Mouse (Mus musculus): Measurements from ENCODE around the gene Eya2. TPM values are rescaled to one million over a fixed set of nuclear protein-coding genes. Genes with fewer than 3 reads are reported as not detected.

The Eya2 gene
- polyA plus RNA-seq, 2 experiments: 18.8 to 32.6 TPM

- DNase-seq (ENCODE audit: low spot score): no peak
- TF ChIP-seq POLR2A (IDR thresholded peaks at IDR 0.05; ENCODE audit: borderline replicate concordance, extremely low read depth, insufficient read depth, insufficient read length): no peak
- Histone ChIP-seq H3K4me2 (replicated peaks; ENCODE audit: low read depth, low read length, severe bottlenecking) (no peak overlapping the region), H3K27ac (replicated peaks; ENCODE audit: low read depth, low read length) (no peak overlapping the region), H3K9me3 (ENCODE audit: control insufficient read depth, low read length) (no peaks in the 10 kb centered on the region), H3K4me3 (replicated peaks; ENCODE audit: low read length) (no peak overlapping the region), H3K9ac (ENCODE audit: low read depth, low read length, severe bottlenecking) (no peak overlapping the region), H3K4me1 (ENCODE audit: control insufficient read depth, insufficient read depth, low read length) (no peaks in the 10 kb centered on the region; the same call in 1 of the 2 replicates), H3K27me3 (ENCODE audit: control insufficient read depth, insufficient read depth, low read length) (no peaks in the 10 kb centered on the region), H3K36me3 (ENCODE audit: control insufficient read depth, insufficient read depth, low read length) (no peaks in the 10 kb centered on the region)
- ATAC-seq (ENCODE audit: low FRiP score, low read depth): no peak
- 88% methylated on average over 7 of the region's 7 CpGs for WGBS
Measured at GRCm38 (mm10) chr2:165664648-165665047, 69.8 kb downstream of the Eya2 start.

GRCm38 (mm10) chr2:165665176-165665575 is 70.3 kb downstream of the Eya2 start:
- DNase-seq (ENCODE audit: low spot score): no peak
- no peak for ATAC-seq (ENCODE audit: low FRiP score, low read depth)
- H3K27ac ChIP-seq (replicated peaks; ENCODE audit: low read depth, low read length): no peak overlapping the region

GRCm38 (mm10) chr2:165667096-165667495 is 72.3 kb downstream of the Eya2 start:
- Histone ChIP-seq H3K27ac (replicated peaks; ENCODE audit: low read depth, low read length) (no peak overlapping the region), H3K9ac (ENCODE audit: low read depth, low read length, severe bottlenecking) (no peak overlapping the region), H3K4me1 (ENCODE audit: control insufficient read depth, insufficient read depth, low read length) (no peaks in the 10 kb centered on the region), H3K27me3 (ENCODE audit: control insufficient read depth, insufficient read depth, low read length) (no peaks in the 10 kb centered on the region), H3K4me2 (replicated peaks; ENCODE audit: low read depth, low read length, severe bottlenecking) (no peak overlapping the region), H3K9me3 (ENCODE audit: control insufficient read depth, low read length) (no peaks in the 10 kb centered on the region), H3K36me3 (ENCODE audit: control insufficient read depth, insufficient read depth, low read length) (no peaks in the 10 kb centered on the region), H3K4me3 (replicated peaks; ENCODE audit: low read length) (no peak overlapping the region)
- no peak for DNase-seq (ENCODE audit: low spot score)
- no peak for ATAC-seq (ENCODE audit: low FRiP score, low read depth)
- no peak for TF ChIP-seq POLR2A (IDR thresholded peaks at IDR 0.05; ENCODE audit: borderline replicate concordance, extremely low read depth, insufficient read depth, insufficient read length)
- WGBS: 85% methylated on average over 2 of the region's 2 CpGs

More at GRCm38 (mm10) chr2:165665176-165665575, 70.3 kb downstream of the Eya2 start:
- H3K36me3 ChIP-seq (ENCODE audit: control insufficient read depth, insufficient read depth, low read length): no peaks in the 10 kb centered on the region
- no peaks in the 10 kb centered on the region for H3K9me3 ChIP-seq (ENCODE audit: control insufficient read depth, low read length)
- H3K9ac ChIP-seq (ENCODE audit: low read depth, low read length, severe bottlenecking): no peak overlapping the region
- WGBS: 49% methylated on average over 5 of the region's 5 CpGs
- no peak overlapping the region for H3K4me2 ChIP-seq (replicated peaks; ENCODE audit: low read depth, low read length, severe bottlenecking)
- TF ChIP-seq POLR2A (IDR thresholded peaks at IDR 0.05; ENCODE audit: borderline replicate concordance, extremely low read depth, insufficient read depth, insufficient read length): no peak
- no peaks in the 10 kb centered on the region for H3K27me3 ChIP-seq (ENCODE audit: control insufficient read depth, insufficient read depth, low read length)
- no peak overlapping the region for H3K4me3 ChIP-seq (replicated peaks; ENCODE audit: low read length)
- no peaks in the 10 kb centered on the region for H3K4me1 ChIP-seq (ENCODE audit: control insufficient read depth, insufficient read depth, low read length)

- H3K4me3 ChIP-seq (replicated peaks; ENCODE audit: low read length): no peak overlapping the region
- ATAC-seq (ENCODE audit: low FRiP score, low read depth): no peak
- WGBS: 64% methylated on average over 5 of the region's 6 CpGs
Measured at GRCm38 (mm10) chr2:165682719-165683118, 87.9 kb downstream of the Eya2 start.

DNA sequence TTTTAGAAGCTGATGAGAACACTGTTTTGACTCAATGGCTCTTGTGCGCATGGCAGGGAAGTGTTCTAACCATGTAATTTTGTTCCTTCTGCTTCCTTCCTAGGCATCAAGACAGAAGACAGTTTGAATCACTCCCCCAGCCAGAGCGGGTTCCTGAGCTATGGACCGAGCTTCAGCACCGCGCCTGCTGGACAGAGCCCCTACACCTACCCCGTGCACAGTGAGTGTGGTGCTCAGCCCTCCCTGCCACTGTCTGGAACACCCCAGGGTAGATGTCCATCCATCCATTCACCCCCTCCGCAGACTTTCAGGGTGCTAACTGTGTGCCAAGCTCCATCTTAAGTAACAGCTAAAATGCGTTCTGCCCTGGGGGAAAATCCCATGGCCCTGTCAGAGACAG is 92.7 kb downstream of the Eya2 start:
- no peak for ATAC-seq (ENCODE audit: low FRiP score, low read depth)
- no peaks in the 10 kb centered on the region for H3K27me3 ChIP-seq (ENCODE audit: control insufficient read depth, insufficient read depth, low read length)
- no peak for TF ChIP-seq POLR2A (IDR thresholded peaks at IDR 0.05; ENCODE audit: borderline replicate concordance, extremely low read depth, insufficient read depth, insufficient read length)
- H3K4me3 ChIP-seq (replicated peaks; ENCODE audit: low read length): no peak overlapping the region
- no peaks in the 10 kb centered on the region for H3K4me1 ChIP-seq (ENCODE audit: control insufficient read depth, insufficient read depth, low read length)
- DNase-seq (ENCODE audit: low spot score): no peak
- WGBS: 28% methylated on average over 8 of the region's 8 CpGs
- no peak overlapping the region for H3K9ac ChIP-seq (ENCODE audit: low read depth, low read length, severe bottlenecking)
- H3K4me2 ChIP-seq (replicated peaks; ENCODE audit: low read depth, low read length, severe bottlenecking): no peak overlapping the region
- H3K36me3 ChIP-seq (ENCODE audit: control insufficient read depth, insufficient read depth, low read length): no peaks in the 10 kb centered on the region
- H3K27ac ChIP-seq (replicated peaks; ENCODE audit: low read depth, low read length): no peak overlapping the region
- no peaks in the 10 kb centered on the region for H3K9me3 ChIP-seq (ENCODE audit: control insufficient read depth, low read length)

More at GRCm38 (mm10) chr2:165682719-165683118, 87.9 kb downstream of the Eya2 start:
- no peak for TF ChIP-seq POLR2A (IDR thresholded peaks at IDR 0.05; ENCODE audit: borderline replicate concordance, extremely low read depth, insufficient read depth, insufficient read length)
- Histone ChIP-seq H3K36me3 (ENCODE audit: control insufficient read depth, insufficient read depth, low read length) (no peaks in the 10 kb centered on the region), H3K9ac (ENCODE audit: low read depth, low read length, severe bottlenecking) (no peak overlapping the region), H3K27me3 (ENCODE audit: control insufficient read depth, insufficient read depth, low read length) (no peaks in the 10 kb centered on the region), H3K4me1 (ENCODE audit: control insufficient read depth, insufficient read depth, low read length) (no peaks in the 10 kb centered on the region), H3K4me2 (replicated peaks; ENCODE audit: low read depth, low read length, severe bottlenecking) (no peak overlapping the region), H3K9me3 (ENCODE audit: control insufficient read depth, low read length) (no peaks in the 10 kb centered on the region), H3K27ac (replicated peaks; ENCODE audit: low read depth, low read length) (no peak overlapping the region)
- no peak for DNase-seq (ENCODE audit: low spot score)

- Histone ChIP-seq H3K9me3 (ENCODE audit: control insufficient read depth, low read length) (no peaks in the 10 kb centered on the region), H3K27me3 (ENCODE audit: control insufficient read depth, insufficient read depth, low read length) (no peaks in the 10 kb centered on the region), H3K36me3 (ENCODE audit: control insufficient read depth, insufficient read depth, low read length) (no peaks in the 10 kb centered on the region), H3K4me3 (replicated peaks; ENCODE audit: low read length) (no peak overlapping the region), H3K9ac (ENCODE audit: low read depth, low read length, severe bottlenecking) (no peak overlapping the region), H3K27ac (replicated peaks; ENCODE audit: low read depth, low read length) (no peak overlapping the region), H3K4me1 (ENCODE audit: control insufficient read depth, insufficient read depth, low read length) (no peaks in the 10 kb centered on the region), H3K4me2 (replicated peaks; ENCODE audit: low read depth, low read length, severe bottlenecking) (no peak overlapping the region)
- 92% methylated on average over 4 of the region's 4 CpGs for WGBS
- ATAC-seq (ENCODE audit: low FRiP score, low read depth) (no peak), DNase-seq (ENCODE audit: low spot score) (no peak)
- TF ChIP-seq POLR2A (IDR thresholded peaks at IDR 0.05; ENCODE audit: borderline replicate concordance, extremely low read depth, insufficient read depth, insufficient read length): no peak
Measured at GRCm38 (mm10) chr2:165688896-165689295, 94.1 kb downstream of the Eya2 start.
